Mouse (Mus musculus): ENCODE data around the gene Gm20708.

The Gm20708 gene

GRCm38 (mm10) chr11:117865988-117866387, 56.5 kb downstream of the Gm20708 start:
- DNase-seq (ENCODE audit: low spot score): no peak

GRCm38 (mm10) chr11:117870688-117871365, 61.4 kb downstream of the Gm20708 start:
- peak; percentile 53 for DNase-seq (ENCODE audit: low spot score)

GRCm38 (mm10) chr11:117871376-117871775, 61.9 kb downstream of the Gm20708 start:
- no peak for DNase-seq (ENCODE audit: low spot score)

- DNase-seq (ENCODE audit: low spot score): peak; percentile 43
Measured at GRCm38 (mm10) chr11:117871911-117872584, 62.6 kb downstream of the Gm20708 start.

- no peak for DNase-seq (ENCODE audit: low spot score)
Measured at GRCm38 (mm10) chr11:117872861-117873608, 63.6 kb downstream of the Gm20708 start, which contains the start of gene Tha1. Tha1 (minus strand) TSS chr11:117873481.

DNA sequence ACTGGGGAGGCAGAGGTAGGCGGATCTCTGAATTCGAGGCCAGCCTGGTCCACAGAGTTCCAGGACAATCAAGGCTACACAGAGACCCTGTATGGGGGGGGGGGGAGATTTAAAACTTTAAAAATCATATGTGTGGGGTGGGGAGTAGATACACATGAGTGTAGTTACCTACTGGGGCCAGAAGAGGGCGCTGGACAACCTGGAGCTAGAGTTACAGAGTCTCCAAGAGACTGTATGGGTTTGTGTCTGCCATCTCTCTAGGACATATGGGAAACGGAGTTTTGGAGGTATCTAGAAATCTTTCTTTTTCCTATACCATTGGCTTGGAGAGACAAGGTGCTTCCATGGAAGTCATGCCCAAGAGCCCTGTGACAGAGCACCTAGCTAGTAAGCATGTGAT, 65.0 kb downstream of the Gm20708 start:
- no peak for DNase-seq (ENCODE audit: low spot score)

GRCm38 (mm10) chr11:117875681-117876080, 66.2 kb downstream of the Gm20708 start:
- DNase-seq (ENCODE audit: low spot score): no peak

DNA sequence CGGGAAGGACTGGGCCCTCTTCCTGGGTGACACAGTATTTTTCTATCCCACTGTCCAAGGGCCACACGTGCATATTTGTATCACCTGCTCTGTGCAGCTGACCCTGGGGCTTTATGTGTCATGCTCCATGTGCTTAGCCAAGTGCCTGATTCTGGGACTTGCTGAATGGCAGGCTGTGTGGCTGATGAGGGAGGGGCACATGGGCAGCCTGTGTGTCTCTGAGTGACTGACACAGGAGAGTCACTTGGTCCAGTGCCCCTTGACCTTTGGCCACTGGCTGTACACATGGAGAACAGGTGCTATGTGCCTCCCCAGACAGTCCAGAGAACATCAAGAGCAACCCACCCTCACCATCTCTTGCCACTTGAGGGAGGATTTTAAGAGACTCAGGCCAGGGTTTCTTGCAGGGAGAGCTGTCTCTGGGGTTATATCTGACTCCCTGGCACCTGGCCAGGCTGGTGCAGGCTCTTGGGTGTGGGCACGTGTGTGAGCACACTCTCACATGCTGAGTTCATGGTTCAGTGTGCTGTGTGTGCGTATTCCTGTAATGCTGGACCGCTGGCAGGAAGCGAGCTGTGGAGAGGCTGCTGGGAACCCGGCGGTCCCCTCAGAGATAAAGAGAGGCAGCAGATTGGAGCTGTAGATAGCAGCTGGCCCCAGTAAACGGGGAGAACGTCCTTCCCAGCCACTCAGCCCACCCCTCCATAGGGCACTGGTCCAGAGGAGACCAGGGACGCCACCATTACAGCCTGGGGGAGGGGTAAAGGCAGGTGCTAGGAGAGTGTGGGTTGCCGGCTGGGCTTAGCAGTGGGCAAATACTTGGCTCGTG, 68.7 kb downstream of the Gm20708 start:
- no peak for DNase-seq (ENCODE audit: low spot score)

DNA sequence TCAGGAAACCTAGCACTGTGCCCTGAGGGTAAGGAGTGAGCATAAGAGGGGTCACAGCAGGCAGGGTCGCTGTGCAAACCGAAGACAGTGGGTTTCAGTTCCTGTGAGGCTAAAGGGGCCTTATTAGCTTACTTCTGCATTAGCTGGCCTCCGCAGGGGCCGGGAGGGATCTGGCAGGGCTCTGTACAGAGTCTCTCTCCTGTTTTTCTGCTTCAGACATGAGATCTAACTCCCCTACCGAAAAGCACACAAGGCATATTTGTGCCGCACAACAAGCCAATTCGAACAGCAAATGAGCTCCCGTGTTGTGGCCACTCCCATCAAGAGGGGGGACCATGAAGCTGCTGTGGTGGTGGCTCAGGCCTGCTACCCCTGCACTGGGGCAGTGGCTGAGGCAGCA, 69.4 kb downstream of the Gm20708 start:
- no peak for DNase-seq (ENCODE audit: low spot score)

GRCm38 (mm10) chr11:117879676-117880075, 70.2 kb downstream of the Gm20708 start:
- no peak for DNase-seq (ENCODE audit: low spot score)

DNA sequence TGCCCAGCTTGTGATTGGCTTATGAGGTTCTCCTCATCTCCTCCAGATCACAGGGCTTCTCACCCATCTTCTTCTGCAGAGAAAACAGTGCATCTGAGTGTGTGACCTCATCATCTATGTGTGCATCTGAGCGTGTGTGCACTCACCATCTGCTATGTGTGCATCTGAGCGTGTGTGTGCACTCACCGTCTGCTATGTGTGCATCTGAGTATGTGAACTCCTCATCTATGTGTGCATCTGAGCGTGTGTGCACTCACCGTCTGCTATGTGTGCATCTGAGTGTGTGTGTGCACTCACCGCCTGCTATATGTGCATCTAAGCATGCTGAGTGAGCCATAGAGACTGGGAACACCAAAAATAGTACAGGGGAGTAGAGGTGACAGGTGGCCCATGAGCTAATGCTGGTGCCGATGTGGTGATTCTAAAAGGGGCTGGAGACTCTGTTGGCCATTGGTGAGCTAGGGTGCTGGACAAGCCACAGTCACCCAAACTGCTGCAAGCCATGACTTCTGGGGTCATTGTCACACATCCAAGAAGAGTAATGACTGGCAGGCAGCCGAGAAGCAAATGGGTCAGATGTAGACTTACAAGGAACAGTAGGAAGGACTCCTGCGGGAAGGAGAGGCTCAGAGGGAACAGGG, 71.0 kb downstream of the Gm20708 start:
- DNase-seq (ENCODE audit: low spot score): no peak

- no peak for DNase-seq (ENCODE audit: low spot score)
Measured at GRCm38 (mm10) chr11:117880977-117881358, 71.5 kb downstream of the Gm20708 start.

- no peak for DNase-seq (ENCODE audit: low spot score)
Measured at GRCm38 (mm10) chr11:117881787-117882186, 72.3 kb downstream of the Gm20708 start.

DNA sequence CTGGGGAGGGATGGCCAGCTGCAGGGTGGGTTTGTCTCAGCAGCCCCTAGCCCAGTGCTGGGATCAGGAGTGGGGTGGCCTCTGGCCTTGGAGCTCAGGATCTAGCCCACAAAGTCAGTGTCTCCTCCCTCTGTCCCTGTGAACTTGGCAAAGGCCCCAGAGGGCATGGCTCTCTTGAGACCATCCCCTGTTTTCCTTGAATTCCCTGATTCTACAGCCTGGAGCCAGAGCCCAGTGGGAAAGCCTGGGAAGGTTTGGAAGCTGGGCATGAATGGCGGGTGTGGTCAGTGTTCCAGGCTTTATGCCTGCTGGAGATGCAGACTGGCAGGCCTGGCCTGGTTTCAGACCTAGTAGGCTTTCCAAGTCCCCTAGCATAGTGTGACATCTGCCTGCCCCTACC, 72.7 kb downstream of the Gm20708 start:
- DNase-seq (ENCODE audit: low spot score): no peak

- no peak for DNase-seq (ENCODE audit: low spot score)
Measured at GRCm38 (mm10) chr11:117886000-117886399, 76.5 kb downstream of the Gm20708 start.

GRCm38 (mm10) chr11:117888168-117888852, 78.8 kb downstream of the Gm20708 start:
- no peak for DNase-seq (ENCODE audit: low spot score)

DNA sequence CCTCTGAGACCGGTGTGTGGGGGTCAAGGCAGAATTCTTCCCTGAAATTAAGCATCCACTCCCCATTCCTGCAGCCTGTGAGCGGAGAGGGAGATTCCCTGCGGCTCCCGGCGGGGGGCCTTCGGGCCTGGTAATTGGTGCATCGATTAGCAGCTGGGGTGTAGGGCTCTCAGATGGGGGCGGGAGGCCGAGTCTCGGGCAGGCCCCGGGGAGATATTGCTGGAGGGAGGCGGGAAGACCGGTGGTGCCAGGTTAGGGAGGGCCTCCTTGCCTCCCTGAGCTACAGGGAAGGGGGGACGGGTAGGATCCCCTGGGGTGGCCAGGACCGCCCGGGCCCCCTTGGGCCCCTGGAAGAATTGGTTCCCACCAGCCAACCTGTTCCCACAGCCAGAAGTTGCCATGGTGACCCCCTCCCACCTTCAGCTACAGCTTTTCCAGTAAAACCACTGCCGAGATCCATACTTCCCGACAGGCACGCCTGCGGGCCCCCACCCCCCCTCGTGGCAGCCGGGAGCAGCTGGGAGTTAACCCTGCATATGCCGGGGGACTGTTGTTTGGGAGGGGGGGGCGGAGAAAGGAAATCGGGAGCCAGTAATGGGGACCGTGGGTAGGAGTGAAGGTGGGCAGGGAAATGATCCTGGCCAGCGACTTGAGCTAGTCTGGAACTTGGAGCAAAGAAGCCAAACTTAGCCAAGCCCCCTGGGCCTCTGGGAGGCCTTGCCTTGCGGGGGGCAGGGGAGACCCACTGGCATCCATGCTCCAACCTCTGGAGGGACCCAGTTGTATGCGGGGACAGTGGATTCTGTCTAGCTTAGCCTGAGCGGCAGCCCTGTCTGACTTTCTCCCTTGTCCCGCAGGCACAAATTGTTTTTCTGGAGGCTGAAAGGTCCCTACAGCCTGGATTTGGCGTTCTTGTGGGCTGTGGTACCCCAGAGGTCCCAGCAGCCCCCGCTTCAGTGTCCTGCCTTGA, 79.7 kb downstream of the Gm20708 start:
- no peak for DNase-seq (ENCODE audit: low spot score)
